Mouse (Mus musculus) heart, embryonic 12.5 days (tissue): ENCODE measurements around the gene Hist1h2ba. TPM values are rescaled to one million over a fixed set of nuclear protein-coding genes. Genes with fewer than 3 reads are reported as not detected.

Source experiments
- ATAC-seq: fragments of 200-750 bp; cut with Nextera tagmentation; 2 replicates; pipeline ENCODE4 v1.8.0; 2017; ENCODE audit warnings: moderate TSS enrichment, moderate library complexity; ENCODE audit not compliant: insufficient number of reproducible peaks, low FRiP score
- H3K27ac ChIP-seq: fragments of 300-500 bp; sonication (generic); 2 replicates; pipeline ENCODE4 v1.5.1; 2016; ENCODE audit warnings: mild to moderate bottlenecking, moderate library complexity; ENCODE audit not compliant: poor library complexity, severe bottlenecking
- H3K27me3 ChIP-seq: fragments of 300-500 bp; sonication (generic); replicated peaks from 2 replicates; pipeline ENCODE4 v1.6.1; 2016; ENCODE audit warnings: mild to moderate bottlenecking, moderate library complexity
- H3K36me3 ChIP-seq: fragments of 300-500 bp; sonication (generic); 2 replicates; pipeline ENCODE4 v1.6.1; 2016; ENCODE audit warnings: mild to moderate bottlenecking, moderate library complexity
- H3K4me1 ChIP-seq: fragments of 300-500 bp; sonication (generic); replicated peaks from 2 replicates; pipeline ENCODE4 v1.6.1; 2016; ENCODE audit warnings: mild to moderate bottlenecking
- H3K4me2 ChIP-seq: fragments of 300-500 bp; sonication (generic); 2 replicates; pipeline ENCODE4 v1.6.1; 2016; ENCODE audit warnings: mild to moderate bottlenecking, moderate library complexity
- H3K4me3 ChIP-seq: fragments of 300-500 bp; sonication (generic); 2 replicates; pipeline ENCODE4 v1.5.1; 2016; ENCODE audit warnings: mild to moderate bottlenecking
- H3K9ac ChIP-seq: fragments of 300-500 bp; sonication (generic); 2 replicates; pipeline ENCODE4 v1.6.1; 2016; ENCODE audit warnings: mild to moderate bottlenecking, moderate library complexity
- H3K9me3 ChIP-seq: fragments of 300-500 bp; sonication (generic); replicated peaks from 2 replicates; pipeline ENCODE4 v1.6.1; 2016; ENCODE audit warnings: mild to moderate bottlenecking, moderate library complexity
- WGBS: fragments of 180-500 bp; shearing (Covaris S2); methylation state at CpG from one replicate; pipeline ENCODE4 v1.1.7; 2016; 5-methylcytosine and 5-hydroxymethylcytosine counted together
- microRNA-seq: library from miRNA; unstranded; fragments of <30 nt; microRNA quantifications from one replicate; pipeline ENCODE4, GENCODE M21; 2017
- polyA plus RNA-seq: library from polyadenylated mRNA; unstranded; fragments of >200 nt; fragmentation: Nextera tagmentation; extraction: Ambion mirVana; gene quantifications from 2 replicates; pipeline ENCODE4 v1.2.1, GENCODE M21; 2016

Hist1h2ba gene
- polyA plus RNA-seq, 1 experiment from 2014 or later, result not detected

- Histone ChIP-seq H3K36me3 (no peaks in the 10 kb centered on the region), H3K27me3 (peaks cover 12% of the 10 kb centered on the region), H3K9ac (no peak overlapping the region), H3K27ac (no peak overlapping the region), H3K4me2 (no peak overlapping the region), H3K4me3 (no peak overlapping the region), H3K9me3 (no peaks in the 10 kb centered on the region), H3K4me1 (no peaks in the 10 kb centered on the region)
- 87% methylated on average over 5 of the region's 5 CpGs for WGBS
- ATAC-seq, result no peak
Observed at GRCm38 (mm10) chr13:23906906-23907305, 27.1 kb downstream of the Hist1h2ba start.

GRCm38 (mm10) chr13:23898242-23898641 lies 35.7 kb downstream of the Hist1h2ba start:
- no peak for ATAC-seq
- Histone ChIP-seq H3K27ac (no peak overlapping the region), H3K36me3 (no peaks in the 10 kb centered on the region), H3K4me3 (no peak overlapping the region), H3K9me3 (no peaks in the 10 kb centered on the region), H3K9ac (no peak overlapping the region), H3K27me3 (peaks cover 12% of the 10 kb centered on the region; the same call in 1 of the 2 replicates), H3K4me1 (no peaks in the 10 kb centered on the region), H3K4me2 (no peak overlapping the region)
- WGBS, result 30% methylated on average over 6 of the region's 6 CpGs

- H3K27me3 ChIP-seq, result no peaks in the 10 kb centered on the region; the same call in 1 of the 2 replicates
- 0 out of 2 replicates have a peak, but pooled peaks cover 4% of the 10 kb centered on the region for H3K4me1 ChIP-seq
- no peaks in the 10 kb centered on the region for H3K9me3 ChIP-seq
- H3K9ac ChIP-seq, result no peak overlapping the region
- H3K4me2 ChIP-seq, result no peak overlapping the region
- H3K27ac ChIP-seq, result no peak overlapping the region
- no peak overlapping the region for H3K4me3 ChIP-seq
- no peak for ATAC-seq
- no peaks in the 10 kb centered on the region for H3K36me3 ChIP-seq
- WGBS, result 40% methylated on average over 4 of the region's 4 CpGs
Observed at GRCm38 (mm10) chr13:23893269-23893593, 40.7 kb downstream of the Hist1h2ba start.

GRCm38 (mm10) chr13:23892592-23893268 lies 41.2 kb downstream of the Hist1h2ba start:
- H3K36me3 ChIP-seq, result no peaks in the 10 kb centered on the region
- H3K27me3 ChIP-seq, result peaks cover 1% of the 10 kb centered on the region; the same call in 1 of the 2 replicates
- H3K9ac ChIP-seq, result no peak overlapping the region
- H3K4me1 ChIP-seq, result 0 out of 2 replicates have a peak, but pooled peaks cover 4% of the 10 kb centered on the region
- no peak overlapping the region for H3K27ac ChIP-seq
- no peak for ATAC-seq
- no peak overlapping the region for H3K4me3 ChIP-seq
- H3K9me3 ChIP-seq, result no peaks in the 10 kb centered on the region
- WGBS, result 27% methylated on average over 9 of the region's 9 CpGs
- no peak overlapping the region for H3K4me2 ChIP-seq

- Histone ChIP-seq H3K4me1 (0 out of 2 replicates have a peak, but pooled peaks cover 4% of the 10 kb centered on the region), H3K9me3 (no peaks in the 10 kb centered on the region), H3K4me2 (no peak overlapping the region), H3K36me3 (no peaks in the 10 kb centered on the region), H3K9ac (no peak overlapping the region), H3K27ac (no peak overlapping the region), H3K27me3 (0 out of 2 replicates have a peak, but pooled peaks cover 5% of the 10 kb centered on the region), H3K4me3 (no peak overlapping the region)
- 60% methylated on average over 6 of the region's 6 CpGs for WGBS
- no peak for ATAC-seq
Observed at GRCm38 (mm10) chr13:23889011-23889605, 44.8 kb downstream of the Hist1h2ba start.

GRCm38 (mm10) chr13:23887026-23887725 lies 46.8 kb downstream of the Hist1h2ba start:
- H3K9ac ChIP-seq, result no peak overlapping the region
- H3K4me3 ChIP-seq, result no peak overlapping the region
- no peak overlapping the region for H3K4me2 ChIP-seq
- WGBS, result 68% methylated on average over 3 of the region's 3 CpGs
- no peaks in the 10 kb centered on the region for H3K9me3 ChIP-seq
- ATAC-seq, result no peak
- no peak overlapping the region for H3K27ac ChIP-seq
- no peaks in the 10 kb centered on the region for H3K4me1 ChIP-seq
- no peaks in the 10 kb centered on the region for H3K36me3 ChIP-seq
- H3K27me3 ChIP-seq, result 0 out of 2 replicates have a peak, but pooled peaks cover 5% of the 10 kb centered on the region

- H3K4me2 ChIP-seq, result no peak overlapping the region
- no peak for ATAC-seq
- WGBS, result 22% methylated on average over 2 of the region's 2 CpGs
- H3K36me3 ChIP-seq, result no peaks in the 10 kb centered on the region
- 0 out of 2 replicates have a peak, but pooled peaks cover 5% of the 10 kb centered on the region for H3K27me3 ChIP-seq
- H3K9me3 ChIP-seq, result no peaks in the 10 kb centered on the region
- no peak overlapping the region for H3K9ac ChIP-seq
- no peak overlapping the region for H3K27ac ChIP-seq
- H3K4me1 ChIP-seq, result no peaks in the 10 kb centered on the region
- H3K4me3 ChIP-seq, result no peak overlapping the region
Observed at GRCm38 (mm10) chr13:23885540-23885939, 48.4 kb downstream of the Hist1h2ba start.

Small RNA genes within 50 kb of the gene (microRNA-seq; reads per million reads assigned to microRNA genes)
- not detected for gene Gm44344

Other genes starting within 250 kb of the Hist1h2ba start
- 43.6 and 49.5 TPM in 2 replicates for gene Hist1h2bc, start 250.0 kb downstream of the Hist1h2ba start, polyA plus RNA-seq
- not detected in 2 replicates for gene Hist1h1t, start 238.3 kb downstream of the Hist1h2ba start, polyA plus RNA-seq
- gene Hist1h4c, start 235.7 kb downstream of the Hist1h2ba start, polyA plus RNA-seq, result 2.7 and 3.5 TPM in 2 replicates
- gene Hfe, start 223.3 kb downstream of the Hist1h2ba start, polyA plus RNA-seq, result 10.5 and 13.2 TPM in 2 replicates
- 36.5 and 41.9 TPM in 2 replicates for gene Hist1h1c, start 195.3 kb downstream of the Hist1h2ba start, polyA plus RNA-seq
- 3.0 and 5.1 TPM in 2 replicates for gene Hist1h3c, start 188.6 kb downstream of the Hist1h2ba start, polyA plus RNA-seq
- gene Hist1h2bb, start 187.4 kb downstream of the Hist1h2ba start, polyA plus RNA-seq, result 0.88 and 1.4 TPM in 2 replicates
- gene Hist1h2ab, start 183.0 kb downstream of the Hist1h2ba start, polyA plus RNA-seq, result 16.7 and 20.9 TPM in 2 replicates
- 3.4 and 3.5 TPM in 2 replicates for gene Hist1h3b, start 181.9 kb downstream of the Hist1h2ba start, polyA plus RNA-seq
- gene Hist1h4b, start 177.1 kb downstream of the Hist1h2ba start, polyA plus RNA-seq, result 2.1 and 2.3 TPM in 2 replicates
- not detected in 2 replicates for gene Hist1h4a, start 172.9 kb downstream of the Hist1h2ba start, polyA plus RNA-seq
- 1.7 and 3.5 TPM in 2 replicates for gene Hist1h3a, start 171.8 kb downstream of the Hist1h2ba start, polyA plus RNA-seq
- 0.54 and 1.4 TPM in 2 replicates for gene Hist1h1a, start 170.5 kb downstream of the Hist1h2ba start, polyA plus RNA-seq
- gene Trim38, start 164.2 kb downstream of the Hist1h2ba start, polyA plus RNA-seq, result 0.13 TPM in 1 of 2 replicates, not detected in the other
- not detected in 2 replicates for gene Slc17a2, start 127.2 kb downstream of the Hist1h2ba start, polyA plus RNA-seq
- gene Slc17a3, start 94.7 kb downstream of the Hist1h2ba start, polyA plus RNA-seq, result not detected in 2 replicates
- gene Slc17a1, start 66.4 kb downstream of the Hist1h2ba start, polyA plus RNA-seq, result not detected in 2 replicates
- not detected in 2 replicates for gene Slc17a4, start 19.1 kb downstream of the Hist1h2ba start, polyA plus RNA-seq
- not detected in 2 replicates for gene Hist1h2aa, start 306 bp upstream of the Hist1h2ba start, polyA plus RNA-seq
- not detected in 2 replicates for gene Scgn, start 57.1 kb upstream of the Hist1h2ba start, polyA plus RNA-seq